Comparison of ENCODE assay signal across 8 mouse cellular contexts in the genomic region with DNA sequence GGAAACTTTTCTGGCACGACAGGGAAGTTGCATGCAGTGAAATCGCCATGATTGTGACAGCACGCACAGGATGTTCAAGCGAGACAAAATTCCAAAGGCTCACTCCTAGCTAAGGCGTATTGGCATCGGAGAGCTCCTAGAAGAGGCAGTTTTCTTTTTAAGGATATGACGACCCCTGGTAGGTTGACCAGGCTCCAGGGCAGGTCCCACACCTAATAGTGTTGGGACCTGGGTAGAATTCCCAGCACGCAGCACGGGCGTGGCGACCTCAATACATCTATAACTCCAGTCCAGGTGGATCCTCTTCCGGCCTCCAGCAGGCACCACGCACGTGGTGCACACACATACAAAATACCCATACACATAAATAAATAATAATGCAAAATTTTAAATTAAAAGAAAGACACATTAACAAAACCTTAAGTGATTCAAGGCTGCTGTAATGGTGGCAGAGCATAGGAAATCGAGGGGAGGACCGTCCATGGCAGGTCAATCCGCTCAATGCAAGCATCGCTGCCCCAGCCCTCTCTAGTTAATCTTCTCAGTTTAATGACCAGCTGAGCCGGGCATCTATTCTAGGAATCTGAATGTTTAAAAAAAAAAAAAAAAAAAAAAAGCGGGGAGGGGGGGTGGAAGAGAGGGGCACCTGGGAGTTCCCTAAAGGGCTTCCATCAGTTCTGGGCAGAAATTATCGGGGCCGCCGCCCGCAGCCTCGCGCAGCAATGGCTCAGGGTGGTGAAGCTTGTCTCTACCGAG. TPM values are rescaled to one million over a fixed set of nuclear protein-coding genes. Genes with fewer than 3 reads are reported as not detected.
A peak's percentile ranks its signal among the peaks of the same experiment; 100 is the strongest.
DNase-seq lines count a peak whose midpoint lies in the region; ATAC-seq and TF ChIP-seq lines count a peak whose summit lies in the region.

No protein-coding gene starts in this region.

- peak; percentile 61 for ATAC-seq in midbrain, embryonic 11.5 days (ENCODE audit: low FRiP score)

- H3K27me3 ChIP-seq in hindbrain, embryonic 10.5 days (ENCODE audit: insufficient read depth, poor library complexity, severe bottlenecking), result no peaks in the 10 kb centered on the region
- no peaks in the 10 kb centered on the region for H3K27me3 ChIP-seq in midbrain, embryonic 11.5 days (ENCODE audit: control insufficient read depth, insufficient read depth, low read length)

- H3K27ac ChIP-seq in left cerebral cortex, adult 2 months, result peak overlapping the region; percentile 95
- H3K27ac ChIP-seq in hindbrain, embryonic 10.5 days, result peak overlapping the region; percentile 90
- no peak overlapping the region for H3K27ac ChIP-seq in midbrain, embryonic 11.5 days (ENCODE audit: low read depth, low read length)

- no peak for DNase-seq in left cerebral cortex, adult 2 months (ENCODE audit: extremely low spot score in 1 of 2, low spot score in 2 of 2)
- DNase-seq in left cerebral cortex, postnatal 10 days (ENCODE audit: extremely low spot score in 1 of 2, low spot score in 2 of 2), result no peak
- peak; percentile 42 to 45 for DNase-seq in cerebellum, postnatal 10 days
- no peak for DNase-seq in hindbrain, embryonic 10.5 days (ENCODE audit: low spot score)
- DNase-seq in midbrain, embryonic 11.5 days (ENCODE audit: low spot score, missing footprints), result no peak
- DNase-seq in left cerebral cortex, adult 11 months (ENCODE audit: low spot score), result no peak
- no peak for DNase-seq in ovary, postnatal 14 days (ENCODE audit: low spot score)
- DNase-seq in thymus, postnatal 14 days, result no peak

- H3K4me2 ChIP-seq in midbrain, embryonic 11.5 days, result peak overlapping the region; percentile 81

- peak overlapping the region; percentile 81 for H3K9ac ChIP-seq in midbrain, embryonic 11.5 days (ENCODE audit: low read length)

- intact Hi-C loops in left cerebral cortex, adult 2 months (cut with DNase I), result loop anchor here (2.0 kb wide), 2 partner anchors 27 to 79 kb away; partner anchors contain the start of genes Apbb1 and Trim3
- intact Hi-C loops in left cerebral cortex, postnatal 10 days (cut with DNase I), result loop anchor here (5.0 to 10.0 kb wide), 3 partner anchors 49 to 269 kb away; partner anchors contain the start of genes Hpx and Taf10

- H3K4me1 ChIP-seq in hindbrain, embryonic 10.5 days (replicated peaks), result peaks cover 29% of the 10 kb centered on the region
- peaks cover 7% of the 10 kb centered on the region for H3K4me1 ChIP-seq in midbrain, embryonic 11.5 days (ENCODE audit: control insufficient read depth, insufficient read depth, low read length)

- peak overlapping the region; percentile 73 for H3K4me3 ChIP-seq in left cerebral cortex, adult 2 months
- H3K4me3 ChIP-seq in hindbrain, embryonic 10.5 days, result peak overlapping the region; percentile 76
- H3K4me3 ChIP-seq in midbrain, embryonic 11.5 days (ENCODE audit: low read depth, low read length), result peak overlapping the region; percentile 57

- WGBS in hindbrain, embryonic 10.5 days, result 30% methylated on average over 27 of the region's 27 CpGs
- 30% methylated on average over 26 of the region's 27 CpGs for WGBS in midbrain, embryonic 11.5 days

- no peak for TF ChIP-seq CTCF in left cerebral cortex, adult 2 months (IDR thresholded peaks at IDR 0.05)

- H3K36me3 ChIP-seq in hindbrain, embryonic 10.5 days, result peaks cover 23% of the 10 kb centered on the region
- H3K36me3 ChIP-seq in midbrain, embryonic 11.5 days (ENCODE audit: control insufficient read depth, insufficient read depth, low read length), result no peaks in the 10 kb centered on the region; the same call in 1 of the 2 replicates

- no peaks in the 10 kb centered on the region for H3K9me3 ChIP-seq in hindbrain, embryonic 10.5 days
- no peaks in the 10 kb centered on the region for H3K9me3 ChIP-seq in midbrain, embryonic 11.5 days (ENCODE audit: control insufficient read depth, low read length)

RNA-seq across cellular contexts. Expression of gene Smpd1, which starts 0.5 kb away (rescaled TPM):
- total RNA-seq in left cerebral cortex, adult 2 months (2021), result 100 to 1,000 TPM in 1 of 2 experiments, 10 to 100 TPM in 1; 96.9 to 107 TPM
- 100 to 1,000 TPM in 1 of 2 experiments, 10 to 100 TPM in 1; 99.5 to 101 TPM for total RNA-seq in left cerebral cortex, postnatal 10 days (2021)
- 36.8 and 52.4 TPM in 2 replicates for polyA plus RNA-seq in hindbrain, embryonic 10.5 days (2016; fragmentation: Nextera tagmentation; extraction: Ambion mirVana)
- polyA plus RNA-seq in midbrain, embryonic 11.5 days (2014; fragmentation: Nextera tagmentation; extraction: Ambion mirVana), result 42.0 and 47.3 TPM in 2 replicates

RNA-seq across cellular contexts. Expression of gene Apbb1, which starts 27.8 kb away (rescaled TPM):
- total RNA-seq in left cerebral cortex, adult 2 months (2021), result 100 to 1,000 TPM; 440 to 458 TPM
- total RNA-seq in left cerebral cortex, postnatal 10 days (2021), result 100 to 1,000 TPM; 422 to 438 TPM
- polyA plus RNA-seq in hindbrain, embryonic 10.5 days (2016; fragmentation: Nextera tagmentation; extraction: Ambion mirVana), result 118 and 171 TPM in 2 replicates
- 100 and 103 TPM in 2 replicates for polyA plus RNA-seq in midbrain, embryonic 11.5 days (2014; fragmentation: Nextera tagmentation; extraction: Ambion mirVana)

RNA-seq across cellular contexts. Expression of gene Hpx, which starts 46.3 kb away (rescaled TPM):
- total RNA-seq in left cerebral cortex, adult 2 months (2021), result under 1 TPM; 0.30 to 0.68 TPM
- total RNA-seq in left cerebral cortex, postnatal 10 days (2021), result not detected
- 0.20 and 0.25 TPM in 2 replicates for polyA plus RNA-seq in hindbrain, embryonic 10.5 days (2016; fragmentation: Nextera tagmentation; extraction: Ambion mirVana)
- 0.11 and 0.29 TPM in 2 replicates for polyA plus RNA-seq in midbrain, embryonic 11.5 days (2014; fragmentation: Nextera tagmentation; extraction: Ambion mirVana)

Comparison
In these comparisons a context has a peak if more than half of its experiments do, and no peak if none do; other contexts are left out.
1. DNase-seq: peak in cerebellum, postnatal 10 days (2 of 2); none in left cerebral cortex, adult 2 months (0 of 2), left cerebral cortex, postnatal 10 days (0 of 2), hindbrain, embryonic 10.5 days (single experiment), midbrain, embryonic 11.5 days (single experiment), left cerebral cortex, adult 11 months (single experiment), ovary, postnatal 14 days (single experiment) and thymus, postnatal 14 days (single experiment).
2. Peak in every context shown above with its lines, with median percentiles within 50 percentile points of each other: H3K4me3 ChIP-seq.